Mouse (Mus musculus) thymus, adult 2 months (tissue): ENCODE results near the gene Dnajb8.

Source experiments
- CTCF ChIP-seq: fragments of 200-500 bp; IDR thresholded peaks from 2 replicates; pipeline ENCODE4 v1.5.1; 2012; ENCODE audit warnings: mild to moderate bottlenecking, control low read depth, low read length, moderate library complexity, borderline replicate concordance; ENCODE audit not compliant: control insufficient read depth, poor library complexity, insufficient read depth; ENCODE audit errors: extremely low read depth
- POLR2A ChIP-seq: fragments of 200-500 bp; IDR thresholded peaks from 2 replicates; pipeline ENCODE4 v1.6.1; 2012; ENCODE audit warnings: mild to moderate bottlenecking, low read length, control low read depth, moderate library complexity; ENCODE audit not compliant: control insufficient read depth, poor library complexity, insufficient read depth; ENCODE audit errors: extremely low read depth

DNA sequence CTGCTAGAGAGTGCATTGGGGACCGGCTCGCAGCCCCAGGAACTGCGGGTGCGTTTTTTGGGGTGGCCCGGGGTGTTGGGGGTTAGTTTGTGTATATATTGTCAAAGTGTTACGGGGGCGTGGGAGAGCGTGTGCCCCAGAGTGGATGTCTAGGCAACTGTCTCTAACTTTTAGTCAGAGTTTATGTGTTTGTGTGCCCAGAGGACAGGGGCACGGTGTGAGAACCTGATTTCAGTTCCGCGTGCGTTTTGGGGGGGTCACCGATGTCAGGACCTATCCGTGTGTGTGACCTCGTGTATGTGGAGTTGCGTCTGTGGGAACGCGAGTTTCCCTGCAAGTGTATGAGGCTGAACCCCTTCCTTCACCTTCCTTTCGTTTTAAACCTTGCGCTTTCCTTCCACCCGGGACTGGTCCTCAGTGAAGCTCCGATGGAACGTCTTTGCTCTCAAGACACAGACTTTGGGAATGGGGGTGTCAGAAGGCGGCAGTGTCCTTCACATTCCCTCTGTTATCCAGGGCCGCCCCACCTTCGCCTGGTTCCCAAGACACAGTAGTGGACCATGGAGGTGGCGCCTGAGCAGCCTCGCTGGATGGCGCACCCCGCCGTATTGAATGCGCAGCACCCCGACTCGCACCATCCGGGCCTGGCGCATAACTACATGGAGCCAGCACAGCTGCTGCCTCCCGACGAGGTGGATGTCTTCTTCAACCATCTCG, 22.9 kb upstream of the Dnajb8 start:
- TF ChIP-seq CTCF (no peak), POLR2A (no peak)
